Mouse (Mus musculus) embryonic stem cell, embryonic (primary cell): ENCODE results near the gene Il5.

Experiments used
- CTCF ChIA-PET, 4 experiments: fragments of 300-600 bp in 2 of 4; fragments of 350-600 bp in 2 of 4; sonication (Branson Sonifier 250); formaldehyde crosslinking; loops; one replicate each; lab custom pipeline; 2022; ENCODE audit warnings: inconsistent platforms in 2 of 4; lab: Charles Lee
- POLR2A ChIA-PET, 4 experiments: fragments of 300-600 bp in 2 of 4; fragments of 350-600 bp in 2 of 4; sonication (Branson Sonifier 250); formaldehyde crosslinking; loops; one replicate each; lab custom pipeline; 2022; ENCODE audit warnings: antibody characterized with exemption in 4 of 4, inconsistent platforms in 1 of 4; lab: Charles Lee

Gene Il5

GRCm38 (mm10) chr11:53759545-53760406 lies 39.2 kb downstream of the Il5 start:
- ChIA-PET CTCF (interaction anchor here in 3 of 4 experiments (0.6 to 4.5 kb wide), 15 partner anchors 11 to 293 kb away, joined by 3 to 39 read pairs (median 4); partner anchors contain the start of gene Rad50 (in 2 of the 3)), POLR2A (interaction anchor here in 3 of 4 experiments (0.8 to 7.4 kb wide), 12 partner anchors 9 to 90 kb away, joined by 3 to 38 read pairs (median 4); partner anchors contain the start of gene Irf1 (in 2 of the 3))

- CTCF ChIA-PET, result interaction anchor here (0.5 to 3.1 kb wide), 9 partner anchors 24 to 170 kb away, joined by 3 to 12 read pairs (median 5); no protein-coding TSS in a partner anchor
- POLR2A ChIA-PET, result interaction anchor here (0.6 to 13.0 kb wide), 23 partner anchors 9 to 134 kb away, joined by 3 to 183 read pairs (median 4); partner anchors contain the start of genes Irf1 (in 2 of the 4) and Gm17334 (in 1 of the 4)
Measured at GRCm38 (mm10) chr11:53761284-53761683, 40.7 kb downstream of the Il5 start.

GRCm38 (mm10) chr11:53761822-53762221 lies 41.2 kb downstream of the Il5 start:
- CTCF ChIA-PET, result interaction anchor here (0.5 to 3.1 kb wide), 13 partner anchors 25 to 170 kb away, joined by 3 to 12 read pairs (median 4); partner anchors contain the start of gene Gm12216 (in 1 of the 4)
- POLR2A ChIA-PET, result interaction anchor here (0.6 to 13.0 kb wide), 29 partner anchors 8 to 133 kb away, joined by 3 to 183 read pairs (median 5); partner anchors contain the start of genes Gm17334 (in 3 of the 4) and Irf1 (in 2 of the 4)

GRCm38 (mm10) chr11:53762426-53762825 lies 41.8 kb downstream of the Il5 start:
- ChIA-PET CTCF (interaction anchor here in 3 of 4 experiments (0.6 to 3.1 kb wide), 10 partner anchors 25 to 96 kb away, joined by 3 to 12 read pairs (median 4); partner anchors contain the start of gene Gm12216 (in 1 of the 3)), POLR2A (interaction anchor here in 3 of 4 experiments (0.6 to 13.0 kb wide), 32 partner anchors 7 to 307 kb away, joined by 3 to 183 read pairs (median 5); partner anchors contain the start of genes Gm17334 (in 3 of the 3), Irf1 (in 2 of the 3), Rad50 (in 1 of the 3) and Slc22a21 (in 1 of the 3))

GRCm38 (mm10) chr11:53762827-53763495 lies 42.4 kb downstream of the Il5 start:
- ChIA-PET CTCF (interaction anchor here (0.7 to 3.1 kb wide), 11 partner anchors 10 to 96 kb away, joined by 3 to 12 read pairs (median 4); partner anchors contain the start of genes Gm12216 (in 1 of the 4) and Gm17334 (in 1 of the 4)), POLR2A (interaction anchor here in 3 of 4 experiments (0.6 to 13.0 kb wide), 33 partner anchors 8 to 676 kb away, joined by 3 to 183 read pairs (median 5); partner anchors contain the start of genes Gm17334 (in 3 of the 3), Irf1 (in 1 of the 3), Rad50 (in 1 of the 3) and Slc22a21 (in 1 of the 3))

GRCm38 (mm10) chr11:53763496-53764140 lies 43.0 kb downstream of the Il5 start:
- CTCF ChIA-PET, result interaction anchor here in 3 of 4 experiments (0.5 to 3.1 kb wide), 8 partner anchors 9 to 95 kb away, joined by 3 to 12 read pairs (median 4); partner anchors contain the start of genes Gm12216 (in 1 of the 3) and Gm17334 (in 1 of the 3)
- POLR2A ChIA-PET, result interaction anchor here in 3 of 4 experiments (0.8 to 13.0 kb wide), 30 partner anchors 9 to 675 kb away, joined by 3 to 183 read pairs (median 5); partner anchors contain the start of genes Gm17334 (in 2 of the 3), Rad50 (in 1 of the 3) and Slc22a21 (in 1 of the 3)

GRCm38 (mm10) chr11:53764581-53764980 lies 44.0 kb downstream of the Il5 start:
- POLR2A ChIA-PET, result interaction anchor here in 2 of 4 experiments (0.6 to 13.0 kb wide), 18 partner anchors 10 to 1470 kb away, joined by 3 to 183 read pairs (median 4); partner anchors contain the start of gene Gm17334 (in 1 of the 2)
- CTCF ChIA-PET, result interaction anchor here in 1 of 4 experiments (0.7 to 1.4 kb wide), 4 partner anchors 12 to 85 kb away, joined by 3 to 4 read pairs (median 3); no protein-coding TSS in a partner anchor

GRCm38 (mm10) chr11:53768422-53769184 lies 48.0 kb downstream of the Il5 start:
- ChIA-PET POLR2A (interaction anchor here in 3 of 4 experiments (0.6 to 13.0 kb wide), 38 partner anchors 9 to 1408 kb away, joined by 3 to 183 read pairs (median 5); partner anchors contain the start of genes Slc22a5 (in 2 of the 3), Gm12216 (in 1 of the 3), Slc22a21 (in 1 of the 3) and Vdac1 (in 1 of the 3)), CTCF (interaction anchor here in 2 of 4 experiments (0.6 to 1.4 kb wide), 2 partner anchors 10 to 11 kb away, joined by 3 to 7 read pairs; no protein-coding TSS in a partner anchor)

GRCm38 (mm10) chr11:53769185-53769576 lies 48.6 kb downstream of the Il5 start:
- ChIA-PET CTCF (interaction anchor here in 2 of 4 experiments (0.6 to 1.7 kb wide), 6 partner anchors 10 to 1734 kb away, joined by 3 to 7 read pairs (median 4); no protein-coding TSS in a partner anchor), POLR2A (interaction anchor here (0.6 to 13.0 kb wide), 68 partner anchors 7 to 1409 kb away, joined by 3 to 183 read pairs (median 5); partner anchors contain the start of genes Rad50 (in 2 of the 4), Slc22a5 (in 2 of the 4), Gm12216 (in 1 of the 4) and Slc22a21 (in 1 of the 4))

- CTCF ChIA-PET, result interaction anchor here in 2 of 4 experiments (0.6 to 1.7 kb wide), 9 partner anchors 12 to 1733 kb away, joined by 3 to 7 read pairs (median 4); no protein-coding TSS in a partner anchor
- POLR2A ChIA-PET, result interaction anchor here (0.6 to 13.0 kb wide), 68 partner anchors 8 to 1409 kb away, joined by 3 to 183 read pairs (median 5); partner anchors contain the start of genes Rad50 (in 2 of the 4), Slc22a5 (in 2 of the 4), Gm12216 (in 1 of the 4) and Slc22a21 (in 1 of the 4)
Measured at GRCm38 (mm10) chr11:53769760-53770124, 49.1 kb downstream of the Il5 start, which contains the start of gene Irf1. Gene Irf1 (plus strand): TSS chr11:53770014.

- ChIA-PET POLR2A (interaction anchor here in 3 of 4 experiments (0.6 to 13.0 kb wide), 53 partner anchors 8 to 446 kb away, joined by 3 to 183 read pairs (median 6); partner anchors contain the start of genes Rad50 (in 2 of the 3), Slc22a5 (in 2 of the 3), Gm12216 (in 1 of the 3) and Slc22a21 (in 1 of the 3)), CTCF (interaction anchor here in 2 of 4 experiments (0.6 to 1.7 kb wide), 8 partner anchors 12 to 80 kb away, joined by 3 to 7 read pairs (median 4); no protein-coding TSS in a partner anchor)
Measured at GRCm38 (mm10) chr11:53770125-53770791, 49.7 kb downstream of the Il5 start.

- ChIA-PET POLR2A (interaction anchor here in 2 of 4 experiments (0.7 to 13.0 kb wide), 6 partner anchors 9 to 48 kb away, joined by 3 to 183 read pairs (median 10); no protein-coding TSS in a partner anchor), CTCF (interaction anchor here in 3 of 4 experiments (0.7 to 1.7 kb wide), 5 partner anchors 34 to 122 kb away, joined by 3 to 6 read pairs (median 4); no protein-coding TSS in a partner anchor)
Measured at GRCm38 (mm10) chr11:53771001-53771744, 50.6 kb downstream of the Il5 start.

GRCm38 (mm10) chr11:53772536-53772935 lies 51.9 kb downstream of the Il5 start:
- POLR2A ChIA-PET, result interaction anchor here in 3 of 4 experiments (0.7 to 13.0 kb wide), 8 partner anchors 8 to 1198 kb away, joined by 3 to 183 read pairs (median 4); no protein-coding TSS in a partner anchor
- CTCF ChIA-PET, result interaction anchor here in 2 of 4 experiments (0.6 to 1.0 kb wide), 3 partner anchors 9 to 68 kb away, joined by 3 to 8 read pairs (median 7); no protein-coding TSS in a partner anchor
